Mouse (Mus musculus): ENCODE measurements at regions not wholly inside any gene's neighbourhood (a gene's known extent, or its start where the extent isn't known, plus 50 kb on each side); places are given as distances from the start of the nearest gene placed in this dataset.

GRCm38 (mm10) chr5:73758534-73758933 is 107.4 kb downstream of the Spata18 start:
- Histone ChIP-seq H3K4me1 (ENCODE audit: control insufficient read depth, insufficient read depth, low read length) (no peaks in the 10 kb centered on the region), H3K36me3 (ENCODE audit: control insufficient read depth, insufficient read depth, low read length) (no peaks in the 10 kb centered on the region), H3K9me3 (ENCODE audit: control insufficient read depth, low read length) (no peaks in the 10 kb centered on the region), H3K9ac (replicated peaks; ENCODE audit: low read length) (no peak overlapping the region), H3K27me3 (ENCODE audit: control insufficient read depth, insufficient read depth, low read length) (no peaks in the 10 kb centered on the region), H3K4me3 (replicated peaks; ENCODE audit: low read depth, low read length) (no peak overlapping the region), H3K4me2 (ENCODE audit: low read length) (no peak overlapping the region), H3K27ac (replicated peaks; ENCODE audit: low read depth, low read length) (no peak overlapping the region)
- DNase-seq = no peak
- 88% methylated on average over 6 of the region's 6 CpGs for WGBS
- ATAC-seq (ENCODE audit: low FRiP score, low TSS enrichment) = no peak

DNA sequence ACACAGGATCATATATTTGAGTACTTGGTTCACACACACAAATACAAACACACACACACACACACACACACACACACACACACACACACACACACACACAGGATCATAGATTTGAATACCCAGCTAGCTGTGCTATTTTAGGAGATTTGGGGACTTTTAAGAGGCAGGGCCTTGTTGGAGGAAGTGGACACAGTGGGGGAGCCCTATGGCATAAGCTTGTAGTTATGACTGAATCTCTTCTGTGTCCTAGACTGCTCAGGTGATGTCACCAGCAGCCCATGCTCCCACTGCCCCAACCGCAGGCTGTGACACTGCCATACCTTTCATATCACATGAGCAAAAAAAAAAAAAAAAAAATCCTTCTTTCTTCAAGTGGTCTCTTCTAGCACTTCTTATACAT is 110.1 kb downstream of the Spata18 start:
- WGBS = 86% methylated on average over 1 of the region's 1 CpGs
- no peaks in the 10 kb centered on the region for H3K4me1 ChIP-seq (ENCODE audit: control insufficient read depth, insufficient read depth, low read length)
- no peak overlapping the region for H3K9ac ChIP-seq (replicated peaks; ENCODE audit: low read length)
- no peak overlapping the region for H3K4me3 ChIP-seq (replicated peaks; ENCODE audit: low read depth, low read length)
- no peak for DNase-seq
- H3K9me3 ChIP-seq (ENCODE audit: control insufficient read depth, low read length) = no peaks in the 10 kb centered on the region
- no peak overlapping the region for H3K4me2 ChIP-seq (ENCODE audit: low read length)
- H3K36me3 ChIP-seq (ENCODE audit: control insufficient read depth, insufficient read depth, low read length) = no peaks in the 10 kb centered on the region
- H3K27ac ChIP-seq (replicated peaks; ENCODE audit: low read depth, low read length) = no peak overlapping the region
- ATAC-seq (ENCODE audit: low FRiP score, low TSS enrichment) = no peak
- H3K27me3 ChIP-seq (ENCODE audit: control insufficient read depth, insufficient read depth, low read length) = no peaks in the 10 kb centered on the region

DNA sequence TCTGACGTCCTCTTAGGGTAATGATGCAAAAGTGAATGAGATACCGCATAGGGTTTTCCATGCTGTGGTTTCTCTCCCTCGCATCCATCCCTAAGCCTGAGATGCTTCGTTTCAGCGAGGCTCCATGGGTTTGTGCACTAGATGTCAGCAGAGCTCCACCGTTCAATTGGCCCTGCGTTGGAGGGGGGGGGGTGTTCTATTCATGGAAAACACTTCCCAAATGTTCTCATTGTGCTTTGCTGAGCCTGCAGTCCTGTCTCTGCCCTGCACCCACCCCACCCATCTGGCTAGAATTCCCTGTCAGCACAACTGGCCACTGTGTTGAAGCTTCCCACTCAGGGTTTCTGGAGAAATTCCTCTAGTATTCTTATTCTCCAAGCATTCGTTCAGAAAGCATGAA is 110.5 kb downstream of the Spata18 start:
- Histone ChIP-seq H3K9ac (replicated peaks; ENCODE audit: low read length) (no peak overlapping the region), H3K4me1 (ENCODE audit: control insufficient read depth, insufficient read depth, low read length) (no peaks in the 10 kb centered on the region), H3K9me3 (ENCODE audit: control insufficient read depth, low read length) (no peaks in the 10 kb centered on the region), H3K27ac (replicated peaks; ENCODE audit: low read depth, low read length) (no peak overlapping the region), H3K4me3 (replicated peaks; ENCODE audit: low read depth, low read length) (no peak overlapping the region), H3K4me2 (ENCODE audit: low read length) (no peak overlapping the region), H3K27me3 (ENCODE audit: control insufficient read depth, insufficient read depth, low read length) (no peaks in the 10 kb centered on the region), H3K36me3 (ENCODE audit: control insufficient read depth, insufficient read depth, low read length) (no peaks in the 10 kb centered on the region)
- ATAC-seq (ENCODE audit: low FRiP score, low TSS enrichment) (no peak), DNase-seq (peak; percentile 77)
- 20% methylated on average over 8 of the region's 8 CpGs for WGBS

DNA sequence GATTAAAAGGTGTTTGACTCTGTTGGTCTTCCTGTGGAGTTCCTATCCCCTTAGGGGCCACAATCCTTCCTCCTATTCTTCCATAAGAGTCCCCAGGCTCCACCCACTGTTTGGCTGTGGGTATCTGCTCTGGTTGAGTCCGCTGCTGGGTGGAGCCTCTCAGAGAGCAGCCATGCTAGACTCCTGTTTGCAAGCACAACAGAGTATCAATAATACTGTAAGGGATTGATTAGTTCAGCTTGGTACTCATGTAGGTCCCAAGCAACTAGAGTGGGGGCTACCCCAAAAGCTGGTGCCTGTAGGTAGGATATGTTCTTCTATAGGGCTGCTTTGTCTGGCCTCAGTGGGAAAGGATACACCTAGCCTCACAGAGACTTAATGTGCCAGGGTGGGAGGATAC is 113.0 kb downstream of the Spata18 start:
- H3K9me3 ChIP-seq (ENCODE audit: control insufficient read depth, low read length) = no peaks in the 10 kb centered on the region
- no peak overlapping the region for H3K9ac ChIP-seq (replicated peaks; ENCODE audit: low read length)
- ATAC-seq (ENCODE audit: low FRiP score, low TSS enrichment) (no peak), DNase-seq (no peak)
- H3K4me2 ChIP-seq (ENCODE audit: low read length) = no peak overlapping the region
- no peaks in the 10 kb centered on the region for H3K36me3 ChIP-seq (ENCODE audit: control insufficient read depth, insufficient read depth, low read length)
- H3K27ac ChIP-seq (replicated peaks; ENCODE audit: low read depth, low read length) = no peak overlapping the region
- H3K4me3 ChIP-seq (replicated peaks; ENCODE audit: low read depth, low read length) = no peak overlapping the region
- H3K4me1 ChIP-seq (ENCODE audit: control insufficient read depth, insufficient read depth, low read length) = no peaks in the 10 kb centered on the region
- WGBS = 81% methylated on average over 1 of the region's 1 CpGs
- H3K27me3 ChIP-seq (ENCODE audit: control insufficient read depth, insufficient read depth, low read length) = no peaks in the 10 kb centered on the region

- no peak overlapping the region for H3K4me3 ChIP-seq (replicated peaks; ENCODE audit: low read depth, low read length)
- H3K27me3 ChIP-seq (ENCODE audit: control insufficient read depth, insufficient read depth, low read length) = no peaks in the 10 kb centered on the region
- 92% methylated on average over 7 of the region's 7 CpGs for WGBS
- no peaks in the 10 kb centered on the region for H3K4me1 ChIP-seq (ENCODE audit: control insufficient read depth, insufficient read depth, low read length)
- no peak overlapping the region for H3K9ac ChIP-seq (replicated peaks; ENCODE audit: low read length)
- H3K4me2 ChIP-seq (ENCODE audit: low read length) = no peak overlapping the region
- ATAC-seq (ENCODE audit: low FRiP score, low TSS enrichment) (no peak), DNase-seq (no peak)
- H3K27ac ChIP-seq (replicated peaks; ENCODE audit: low read depth, low read length) = no peak overlapping the region
- no peaks in the 10 kb centered on the region for H3K36me3 ChIP-seq (ENCODE audit: control insufficient read depth, insufficient read depth, low read length)
- H3K9me3 ChIP-seq (ENCODE audit: control insufficient read depth, low read length) = no peaks in the 10 kb centered on the region
These were observed 114.3 kb downstream of the Spata18 start for GRCm38 (mm10) chr5:73765466-73765865.

DNA sequence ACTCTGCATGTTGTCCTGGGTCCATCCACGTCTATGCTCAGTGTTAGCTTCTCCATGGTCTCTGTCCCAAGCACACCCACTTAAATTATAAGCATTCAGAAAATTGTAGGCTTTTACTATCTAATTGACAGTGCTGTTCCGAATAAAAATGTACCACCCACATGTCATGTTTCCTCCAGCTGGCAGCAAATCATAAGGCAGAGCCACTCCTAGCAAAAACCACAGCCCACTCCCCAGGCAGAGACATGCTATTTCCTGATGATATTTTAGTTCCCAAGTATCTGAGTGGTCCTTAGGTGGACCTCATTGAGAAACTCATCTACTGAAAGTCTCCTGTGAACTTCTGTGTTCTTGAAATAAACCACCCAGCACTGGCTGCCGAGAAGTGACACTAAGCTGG is 117.1 kb downstream of the Spata18 start:
- Histone ChIP-seq H3K9ac (replicated peaks; ENCODE audit: low read length) (no peak overlapping the region), H3K36me3 (ENCODE audit: control insufficient read depth, insufficient read depth, low read length) (no peaks in the 10 kb centered on the region), H3K27ac (replicated peaks; ENCODE audit: low read depth, low read length) (no peak overlapping the region), H3K9me3 (ENCODE audit: control insufficient read depth, low read length) (peaks cover 9% of the 10 kb centered on the region), H3K27me3 (ENCODE audit: control insufficient read depth, insufficient read depth, low read length) (no peaks in the 10 kb centered on the region), H3K4me3 (replicated peaks; ENCODE audit: low read depth, low read length) (no peak overlapping the region), H3K4me2 (ENCODE audit: low read length) (no peak overlapping the region), H3K4me1 (ENCODE audit: control insufficient read depth, insufficient read depth, low read length) (no peaks in the 10 kb centered on the region)
- 69% methylated on average over 3 of the region's 3 CpGs for WGBS
- ATAC-seq (ENCODE audit: low FRiP score, low TSS enrichment) (no peak), DNase-seq (no peak)

GRCm38 (mm10) chr5:73775775-73776548 is 124.8 kb downstream of the Spata18 start:
- no peaks in the 10 kb centered on the region for H3K4me1 ChIP-seq (ENCODE audit: control insufficient read depth, insufficient read depth, low read length)
- H3K4me2 ChIP-seq (ENCODE audit: low read length) = no peak overlapping the region
- H3K4me3 ChIP-seq (replicated peaks; ENCODE audit: low read depth, low read length) = no peak overlapping the region
- peaks cover 14% of the 10 kb centered on the region for H3K9me3 ChIP-seq (ENCODE audit: control insufficient read depth, low read length)
- H3K27me3 ChIP-seq (ENCODE audit: control insufficient read depth, insufficient read depth, low read length) = no peaks in the 10 kb centered on the region
- H3K36me3 ChIP-seq (ENCODE audit: control insufficient read depth, insufficient read depth, low read length) = no peaks in the 10 kb centered on the region
- DNase-seq (peak; percentile 6), ATAC-seq (ENCODE audit: low FRiP score, low TSS enrichment) (no peak)
- H3K27ac ChIP-seq (replicated peaks; ENCODE audit: low read depth, low read length) = no peak overlapping the region
- 26% methylated on average over 7 of the region's 7 CpGs for WGBS
- no peak overlapping the region for H3K9ac ChIP-seq (replicated peaks; ENCODE audit: low read length)

DNA sequence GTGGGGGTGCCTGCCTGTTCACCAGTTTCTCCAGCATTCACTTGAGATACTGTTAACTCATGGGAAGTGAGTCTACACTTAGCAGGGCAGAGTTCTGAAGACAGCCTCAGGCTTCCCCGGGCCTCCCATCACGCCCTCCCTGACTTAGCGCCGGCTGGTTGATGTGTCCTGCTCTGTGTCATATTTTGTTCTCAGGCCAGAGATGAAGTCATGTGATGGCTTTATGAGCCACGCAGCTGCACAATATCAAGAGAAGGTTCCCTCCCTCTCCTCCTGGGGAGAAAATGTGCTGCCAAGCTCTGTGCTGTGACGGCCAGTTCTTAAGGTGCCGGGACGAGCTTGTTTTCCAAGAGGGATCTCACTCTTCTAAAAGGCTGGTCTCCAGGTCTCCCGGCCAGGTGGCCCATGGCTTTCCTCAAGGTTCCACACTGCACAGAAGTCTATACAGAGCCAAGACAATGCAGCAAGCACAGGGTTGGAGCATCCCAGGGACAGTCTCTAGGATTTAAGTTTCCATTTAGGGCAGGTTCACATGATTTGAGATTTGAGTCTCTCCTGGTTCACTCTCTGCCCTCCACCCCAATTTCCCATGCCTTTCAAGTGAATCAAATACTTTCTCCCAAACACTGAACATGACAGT is 126.2 kb downstream of the Spata18 start:
- Histone ChIP-seq H3K4me1 (ENCODE audit: control insufficient read depth, insufficient read depth, low read length) (no peaks in the 10 kb centered on the region), H3K36me3 (ENCODE audit: control insufficient read depth, insufficient read depth, low read length) (no peaks in the 10 kb centered on the region), H3K27me3 (ENCODE audit: control insufficient read depth, insufficient read depth, low read length) (no peaks in the 10 kb centered on the region), H3K27ac (replicated peaks; ENCODE audit: low read depth, low read length) (no peak overlapping the region), H3K9ac (replicated peaks; ENCODE audit: low read length) (no peak overlapping the region), H3K9me3 (ENCODE audit: control insufficient read depth, low read length) (peaks cover 14% of the 10 kb centered on the region), H3K4me2 (ENCODE audit: low read length) (no peak overlapping the region), H3K4me3 (replicated peaks; ENCODE audit: low read depth, low read length) (no peak overlapping the region)
- DNase-seq = no peak
- 93% methylated on average over 9 of the region's 9 CpGs for WGBS
- ATAC-seq (ENCODE audit: low FRiP score, low TSS enrichment) = no peak
